Mouse (Mus musculus) adipocyte (in vitro differentiated cells): ENCODE results near the gene Spats2l.
A peak's percentile ranks its signal among the peaks of the same experiment; 100 is the strongest.

Experiments
- DNase-seq: peaks from one replicate; pipeline ENCODE4 v3.0.0-alpha.2; 2016; ENCODE audit warnings: low spot score

Gene Spats2l

GRCm38 (mm10) chr1:57890259-57890902 lies 116.4 kb downstream of the Spats2l start:
- DNase-seq = no peak

GRCm38 (mm10) chr1:57890903-57891267 lies 116.9 kb downstream of the Spats2l start:
- no peak for DNase-seq

DNA sequence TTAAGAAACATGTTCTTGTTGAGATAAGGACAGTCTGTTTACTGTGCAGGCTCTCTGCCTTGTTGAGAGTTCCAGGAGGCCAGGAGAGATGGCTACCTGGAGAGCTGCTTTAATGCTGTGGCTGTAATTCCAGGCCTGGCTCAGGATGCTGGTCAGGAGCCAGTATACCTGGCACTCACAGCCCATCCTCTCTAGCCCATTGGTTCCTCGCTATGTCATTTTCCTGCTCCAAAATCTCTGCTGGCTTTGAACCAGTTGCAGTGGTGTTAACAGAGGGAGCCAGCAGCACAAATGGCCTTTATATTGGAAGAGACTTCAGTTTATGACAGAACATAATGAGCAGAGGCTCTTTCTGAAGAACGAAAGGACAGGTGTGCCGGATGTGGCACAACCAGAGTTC lies 127.5 kb downstream of the Spats2l start:
- DNase-seq = no peak

GRCm38 (mm10) chr1:57903793-57904192 lies 129.8 kb downstream of the Spats2l start:
- no peak for DNase-seq

GRCm38 (mm10) chr1:57905912-57906311 lies 131.9 kb downstream of the Spats2l start:
- no peak for DNase-seq

- no peak for DNase-seq
Observed at GRCm38 (mm10) chr1:57906312-57906711, 132.3 kb downstream of the Spats2l start.

DNA sequence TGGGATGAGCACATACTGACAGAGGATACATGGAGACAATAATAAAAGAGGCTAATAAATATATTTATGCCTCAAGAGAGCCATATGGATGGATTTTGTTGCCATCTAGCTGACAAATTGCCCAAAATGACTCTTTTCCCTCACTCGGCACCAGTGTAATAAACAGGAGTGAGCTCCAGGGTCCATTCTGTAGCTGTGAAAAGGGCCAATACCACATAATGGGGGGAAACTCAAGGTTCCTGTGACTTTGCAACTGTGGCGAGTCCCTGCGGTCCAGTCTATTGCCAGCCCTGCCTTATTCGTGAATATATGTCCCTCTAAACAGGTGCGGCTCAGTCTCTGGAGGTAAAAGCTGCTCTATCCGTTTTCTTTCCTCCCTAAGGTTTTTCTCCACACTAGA lies 137.6 kb downstream of the Spats2l start:
- no peak for DNase-seq

DNA sequence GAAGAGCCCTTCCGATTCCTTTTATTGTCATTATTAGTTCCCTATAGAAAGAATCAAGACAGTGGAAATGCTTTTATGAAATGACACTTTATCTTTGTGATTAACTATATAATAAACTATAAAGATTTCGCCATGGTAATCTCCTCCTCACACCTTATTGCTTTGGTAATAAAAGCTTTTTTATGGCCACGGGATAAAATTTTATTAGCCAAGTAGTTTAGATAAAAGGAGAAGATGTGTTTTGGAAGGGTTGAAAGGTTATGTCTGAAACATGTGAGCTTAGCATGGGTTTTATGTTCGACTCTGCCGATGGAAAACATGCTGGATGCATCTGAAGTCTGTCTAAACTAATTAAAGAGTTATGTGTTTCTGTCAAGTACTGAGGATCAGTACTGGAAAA lies 143.4 kb downstream of the Spats2l start:
- no peak for DNase-seq

- no peak for DNase-seq
Observed at GRCm38 (mm10) chr1:57918567-57918966, 144.6 kb downstream of the Spats2l start.

GRCm38 (mm10) chr1:57934287-57934686 lies 160.3 kb downstream of the Spats2l start:
- no peak for DNase-seq

- no peak for DNase-seq
Observed at GRCm38 (mm10) chr1:57940691-57941090, 166.7 kb downstream of the Spats2l start.

DNA sequence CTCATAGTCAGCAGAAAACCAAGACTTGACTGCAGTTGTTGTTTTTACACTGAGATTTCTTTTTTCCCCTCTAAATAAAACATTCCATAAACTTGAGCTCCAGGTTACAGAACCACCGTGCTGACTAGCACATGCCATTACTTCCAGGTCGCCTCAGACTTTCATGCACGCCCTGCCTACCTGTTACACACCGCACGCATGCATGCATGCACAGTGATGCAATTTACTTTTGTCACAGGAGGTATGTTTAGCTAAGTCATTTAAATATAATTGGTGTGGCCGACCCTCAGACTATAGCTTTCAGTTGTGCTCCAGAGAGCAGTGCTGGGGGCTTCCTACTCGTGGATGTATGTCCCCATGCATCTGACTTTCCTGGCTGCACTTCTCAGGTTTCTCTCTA lies 167.1 kb downstream of the Spats2l start:
- no peak for DNase-seq

- DNase-seq = no peak
Observed at GRCm38 (mm10) chr1:57941734-57942133, 167.8 kb downstream of the Spats2l start.

- DNase-seq = no peak
Observed at GRCm38 (mm10) chr1:57942215-57942614, 168.3 kb downstream of the Spats2l start.

DNA sequence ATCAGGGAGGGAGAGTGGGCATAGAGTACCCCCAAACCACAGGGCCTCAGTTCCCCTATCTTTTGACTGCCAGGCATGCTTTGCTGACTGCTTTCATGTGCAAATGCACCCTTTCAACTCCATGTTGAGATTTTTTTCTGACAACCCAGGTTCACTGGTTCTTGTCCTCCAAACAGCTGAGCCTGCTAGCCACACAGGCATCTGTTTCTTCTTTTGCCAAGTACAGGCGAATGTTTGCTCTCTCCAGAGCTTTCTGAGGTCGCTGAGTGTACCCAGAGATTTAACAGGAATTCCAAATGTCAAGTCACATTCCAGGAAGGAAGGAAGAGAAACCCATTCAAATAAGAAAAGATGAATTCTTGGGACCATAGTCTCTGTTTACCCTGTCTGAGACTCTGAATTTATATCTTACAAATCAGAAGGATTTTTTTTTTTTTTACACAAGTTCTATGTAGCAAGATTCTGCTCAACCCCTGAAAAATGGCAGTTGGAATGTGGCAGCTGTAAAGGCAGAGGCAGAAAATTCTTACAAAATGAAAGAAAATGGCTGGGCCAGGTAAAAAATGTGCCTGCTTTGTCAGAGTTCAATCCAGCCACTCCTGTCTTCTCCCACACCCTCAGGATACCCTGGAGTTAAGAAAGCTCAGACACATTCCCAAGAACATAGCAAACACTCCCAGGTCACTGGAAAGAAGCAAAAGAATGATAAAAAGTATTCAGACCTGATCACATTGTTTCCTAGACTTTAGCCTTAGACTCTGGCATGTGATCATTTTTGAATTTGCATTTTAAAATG lies 173.8 kb downstream of the Spats2l start:
- DNase-seq = no peak

GRCm38 (mm10) chr1:57949195-57949594 lies 175.2 kb downstream of the Spats2l start:
- DNase-seq = peak; percentile 39

DNA sequence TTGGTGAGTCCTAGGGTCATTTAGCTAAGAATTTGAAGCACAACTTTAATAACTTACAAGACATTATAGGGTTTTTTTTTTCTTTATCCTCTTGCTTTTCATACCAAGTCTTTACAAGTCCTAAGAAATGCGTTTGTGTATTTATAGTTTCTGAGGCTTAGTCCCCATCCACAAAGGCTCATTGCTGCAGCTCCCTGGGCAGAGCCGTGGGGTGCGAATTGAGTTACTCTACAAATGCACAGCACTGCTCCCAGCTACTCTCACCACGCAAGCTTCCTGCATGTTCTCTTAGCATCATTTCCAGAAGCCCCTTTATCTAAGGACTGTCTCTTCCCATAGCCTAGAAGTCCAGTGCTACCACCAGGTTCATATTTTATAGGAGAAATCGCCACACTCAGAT lies 175.8 kb downstream of the Spats2l start:
- no peak for DNase-seq

- no peak for DNase-seq
Observed at GRCm38 (mm10) chr1:57952509-57952908, 178.5 kb downstream of the Spats2l start.

DNA sequence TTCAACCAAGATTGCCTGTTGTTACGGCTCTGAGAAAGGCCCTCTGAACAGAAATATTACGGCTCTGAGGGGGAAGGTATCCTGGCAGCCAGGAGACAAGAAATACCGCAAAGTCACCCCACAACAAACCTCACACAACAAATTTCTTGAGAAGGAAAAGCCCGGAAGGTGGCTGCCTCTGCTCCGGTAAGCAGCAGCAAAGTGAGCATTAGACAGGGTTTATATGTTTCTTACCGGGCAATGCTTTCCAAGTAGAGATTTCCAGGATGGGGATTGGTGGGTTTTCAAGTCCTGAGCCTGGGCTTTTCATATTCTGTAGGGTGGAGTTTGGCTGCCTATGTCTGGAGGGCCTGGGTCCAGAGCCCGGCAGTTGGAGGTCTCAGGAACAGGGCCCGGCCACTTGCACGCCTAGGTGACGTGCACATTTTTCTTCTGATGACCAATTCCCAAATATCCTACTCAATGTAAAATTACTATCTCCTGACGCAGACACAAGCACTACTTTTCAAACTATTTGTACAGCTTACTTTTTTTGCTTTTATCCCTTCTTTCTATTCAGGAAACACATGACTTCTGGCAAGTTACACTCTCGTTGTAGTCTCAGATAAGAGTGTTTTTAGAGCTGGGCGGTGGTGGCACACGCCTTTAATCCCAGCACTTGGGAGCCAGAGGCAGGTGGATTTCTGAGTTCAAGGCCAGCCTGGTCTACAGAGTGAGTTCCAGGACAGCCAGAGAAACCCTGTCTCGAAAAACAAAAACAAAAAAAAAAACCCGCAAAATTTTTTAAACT lies 179.8 kb downstream of the Spats2l start:
- no peak for DNase-seq

DNA sequence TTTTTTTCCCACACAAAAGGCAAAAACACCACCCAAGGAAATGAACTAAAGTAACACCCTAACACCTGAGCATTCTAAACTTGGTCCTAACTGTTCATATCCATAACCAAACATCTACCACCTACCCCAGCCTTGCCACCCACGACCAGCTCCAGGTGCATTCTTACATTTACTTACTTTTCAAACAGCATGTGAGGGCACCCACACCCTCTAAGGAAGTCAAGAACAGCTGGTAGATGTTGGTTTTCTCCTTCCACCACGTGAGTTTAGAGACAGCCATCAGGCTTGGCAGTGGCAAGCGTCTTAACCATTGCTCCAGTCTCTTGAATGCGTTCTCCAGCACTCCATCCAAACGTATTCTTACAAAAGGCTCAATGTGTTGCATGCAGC lies 180.4 kb downstream of the Spats2l start:
- DNase-seq = no peak

- DNase-seq = no peak
Observed at GRCm38 (mm10) chr1:57955774-57956173, 181.8 kb downstream of the Spats2l start.

GRCm38 (mm10) chr1:57969327-57970271 lies 195.6 kb downstream of the Spats2l start:
- peak; percentile 94 for DNase-seq
